Mouse (Mus musculus): Measurements from ENCODE around the gene Ugt1a7c.

The Ugt1a7c gene

GRCm38 (mm10) chr1:88264237-88264868 lies 169.5 kb downstream of the Ugt1a7c start:
- DNase-seq: no peak

GRCm38 (mm10) chr1:88264869-88265240 lies 170.0 kb downstream of the Ugt1a7c start:
- DNase-seq: no peak

- DNase-seq: no peak
Measured at GRCm38 (mm10) chr1:88266123-88266522, 171.3 kb downstream of the Ugt1a7c start.

GRCm38 (mm10) chr1:88267489-88267888 lies 172.6 kb downstream of the Ugt1a7c start:
- DNase-seq: no peak

- DNase-seq: no peak
Measured at GRCm38 (mm10) chr1:88268070-88268469, 173.2 kb downstream of the Ugt1a7c start.

Data from heart, adult 11 months (tissue).